Mouse (Mus musculus) kidney, postnatal 25 days (tissue): Measurements from ENCODE around the gene Faf1.
A peak's percentile ranks its signal among the peaks of the same experiment; 100 is the strongest.

Experiments used
- DNase-seq, 2 experiments: peaks; one replicate each; pipeline ENCODE4 v3.0.0; 2021; ENCODE audit warnings: mixed read lengths in 2 of 2

The Faf1 gene

DNA sequence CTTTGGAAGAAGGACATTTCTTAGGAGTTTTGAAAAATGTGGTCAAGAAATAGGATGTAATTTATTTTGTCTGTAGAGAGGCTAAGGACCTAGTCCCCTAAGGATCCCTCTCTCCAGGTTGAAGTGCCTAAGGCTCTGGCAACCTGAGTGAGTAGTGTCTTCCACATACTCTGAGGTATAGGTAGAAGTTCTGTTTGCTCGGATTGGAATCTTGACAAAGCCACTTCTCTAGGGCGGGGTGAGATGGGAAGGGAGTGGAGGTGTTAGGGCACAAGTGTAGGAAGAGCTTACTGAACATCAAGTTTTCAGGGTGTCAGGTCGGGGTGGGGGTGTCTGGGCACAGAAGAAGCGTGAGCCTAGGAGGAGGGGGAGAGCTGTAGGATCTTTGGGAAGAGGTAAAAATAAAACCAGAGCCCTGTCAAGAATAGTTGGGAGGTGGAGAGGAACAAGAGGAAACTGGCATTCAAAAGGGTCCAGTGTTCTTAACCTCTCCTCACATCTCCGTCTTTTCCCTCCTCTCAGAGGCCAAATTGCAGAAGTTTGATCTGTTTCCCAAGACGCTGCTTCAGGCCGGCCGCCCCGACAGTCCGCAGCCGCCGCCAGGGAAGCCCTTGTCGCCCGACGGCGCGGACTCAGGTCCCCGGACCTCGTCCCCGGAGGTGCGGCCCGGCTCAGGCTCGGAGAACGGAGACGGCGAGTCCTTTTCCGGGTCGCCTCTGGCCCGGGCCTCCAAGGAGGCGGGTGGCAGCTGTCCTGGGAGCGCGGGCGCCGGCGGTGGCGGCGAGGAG lies 304.9 kb downstream of the Faf1 start:
- DNase-seq = no peak

DNA sequence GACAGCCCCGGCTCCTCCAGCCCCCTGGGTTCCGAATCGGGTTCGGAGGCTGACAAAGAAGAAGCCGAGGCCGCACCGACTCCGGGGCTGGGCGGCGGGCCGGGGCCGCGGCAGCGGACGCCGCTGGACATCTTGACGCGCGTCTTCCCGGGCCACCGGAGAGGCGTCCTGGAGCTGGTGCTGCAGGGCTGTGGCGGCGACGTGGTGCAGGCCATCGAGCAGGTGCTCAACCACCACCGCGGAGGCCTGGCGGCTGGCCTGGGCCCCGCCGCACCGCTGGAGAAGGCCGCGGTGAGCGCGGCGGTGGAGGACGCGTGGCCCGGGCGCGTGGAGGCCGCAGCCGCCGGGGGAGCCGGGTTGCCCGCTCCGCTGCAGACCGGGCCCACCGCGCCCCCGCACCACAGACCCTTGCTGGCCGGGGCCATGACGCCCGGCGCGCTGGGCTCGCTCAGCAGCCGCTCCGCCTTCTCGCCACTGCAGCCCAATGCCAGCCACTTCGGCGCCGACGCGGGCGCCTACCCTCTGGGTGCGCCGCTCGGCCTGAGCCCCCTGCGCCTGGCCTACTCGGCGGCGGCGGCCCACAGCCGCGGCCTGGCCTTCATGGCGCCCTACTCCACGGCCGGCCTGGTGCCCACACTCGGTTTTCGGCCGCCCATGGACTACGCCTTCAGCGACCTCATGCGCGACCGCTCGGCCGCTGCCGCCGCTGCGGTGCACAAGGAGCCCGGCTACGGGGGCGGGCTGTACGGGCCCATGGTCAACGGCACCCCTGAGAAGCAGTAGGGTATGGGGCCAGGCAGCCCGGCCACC lies 305.7 kb downstream of the Faf1 start:
- peak in 1 of 2 experiments; percentile 42 for DNase-seq

- no peak for DNase-seq
Measured at GRCm38 (mm10) chr4:109982681-109983265, 306.4 kb downstream of the Faf1 start.

GRCm38 (mm10) chr4:109983281-109984001 lies 307.1 kb downstream of the Faf1 start:
- no peak for DNase-seq

- no peak for DNase-seq
Measured at GRCm38 (mm10) chr4:109984011-109984411, 307.6 kb downstream of the Faf1 start.

DNA sequence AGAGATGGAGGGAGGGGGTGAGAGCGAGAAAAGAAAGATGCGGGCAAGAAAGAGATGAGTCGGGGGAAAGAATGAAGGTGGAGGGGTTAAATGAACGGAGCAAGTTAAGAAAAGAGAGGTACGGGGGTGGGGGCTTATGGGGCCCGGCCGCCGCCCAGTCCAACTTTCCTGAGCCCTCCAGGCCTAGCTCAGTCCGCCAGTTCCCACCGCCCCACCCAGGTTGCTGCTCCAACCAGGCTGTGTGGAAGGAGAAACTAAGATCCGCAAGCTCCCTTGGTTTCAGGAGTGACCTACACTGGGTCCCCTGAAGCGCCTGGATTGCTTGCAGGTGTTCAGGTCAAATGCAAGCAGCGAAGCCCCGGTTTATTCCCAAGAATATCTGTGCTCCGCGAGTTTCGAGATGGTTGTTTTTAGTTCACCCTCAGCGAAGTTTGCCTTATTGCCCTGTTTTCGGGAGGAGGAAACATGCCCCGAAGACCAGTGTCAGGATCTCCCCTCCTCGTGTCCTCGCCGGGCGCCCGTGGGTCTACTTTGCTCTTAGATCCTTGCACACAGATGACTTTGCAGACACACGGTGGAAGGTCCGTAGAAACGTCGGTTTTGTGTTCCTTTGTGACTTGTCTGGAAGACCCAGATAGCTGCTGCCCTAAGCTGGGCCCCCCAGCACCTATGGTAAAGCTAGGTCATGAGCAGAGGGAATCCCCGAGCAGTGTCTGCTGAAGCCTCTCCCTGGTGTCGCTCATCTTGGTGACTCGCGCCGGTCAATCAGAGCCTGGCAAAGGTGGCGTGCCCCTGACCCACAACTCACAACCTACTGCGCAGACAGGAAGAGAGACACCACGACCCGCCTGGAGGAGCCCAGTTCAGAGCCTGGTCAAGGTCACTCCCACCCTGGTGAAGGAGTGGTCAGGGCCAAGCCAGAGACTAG lies 308.4 kb downstream of the Faf1 start:
- DNase-seq = no peak

DNA sequence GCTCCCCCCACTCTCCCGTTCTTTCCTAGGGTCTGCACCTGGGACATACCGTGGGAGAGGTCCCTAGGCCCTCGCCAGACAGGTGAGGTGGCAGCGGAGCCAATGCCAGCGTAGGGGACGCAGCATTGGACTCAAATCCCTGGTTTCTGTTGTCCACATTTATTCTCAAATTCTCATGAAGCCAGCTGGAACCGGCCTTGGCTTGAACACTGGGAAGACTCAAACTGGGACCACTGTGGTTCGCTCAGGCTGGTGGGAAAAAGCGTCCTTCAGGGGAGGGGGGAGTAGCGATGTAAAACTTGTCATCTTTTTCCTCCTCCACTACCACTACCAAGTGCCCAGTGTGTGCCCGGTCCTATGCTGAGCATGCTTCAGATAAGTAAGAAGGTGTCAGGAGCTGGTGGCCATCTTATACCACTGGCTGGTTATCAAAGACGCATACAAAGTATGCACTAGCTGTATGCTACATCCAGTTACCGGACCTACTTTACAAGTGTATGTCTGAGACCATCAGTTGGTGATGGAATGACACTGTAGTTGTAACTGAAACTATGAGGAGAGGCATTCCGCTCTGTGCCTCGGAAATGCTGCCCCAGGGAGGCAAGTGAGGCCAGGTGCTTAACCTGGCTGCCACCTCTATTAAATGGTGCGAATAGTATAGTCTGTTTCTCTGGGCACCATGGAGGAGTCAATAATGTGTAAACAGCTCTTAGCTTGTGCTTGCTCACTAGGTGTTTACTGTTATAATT lies 309.2 kb downstream of the Faf1 start:
- DNase-seq = no peak

DNA sequence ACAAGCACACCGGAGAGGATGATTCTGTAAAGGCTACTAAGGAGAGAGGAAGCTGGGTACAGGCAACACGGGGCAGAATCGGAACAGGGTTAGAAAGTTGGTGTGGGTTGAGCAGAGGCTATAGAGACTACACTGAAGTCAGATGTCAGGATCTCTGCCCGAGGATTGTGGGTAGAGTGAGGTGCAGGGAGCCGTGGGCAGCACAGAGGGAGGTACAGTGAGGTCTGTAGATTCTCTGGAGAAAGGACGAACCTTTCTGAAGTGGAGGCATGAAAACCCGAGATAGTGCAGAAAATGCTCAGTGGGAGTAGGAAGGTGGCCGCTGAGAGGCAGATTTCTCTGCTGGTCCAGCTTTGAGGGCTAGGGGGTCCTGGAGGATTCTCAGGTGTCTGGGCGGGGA lies 309.9 kb downstream of the Faf1 start:
- DNase-seq = no peak

GRCm38 (mm10) chr4:109986748-109987355 lies 310.5 kb downstream of the Faf1 start:
- DNase-seq = no peak

GRCm38 (mm10) chr4:109987560-109988362 lies 311.4 kb downstream of the Faf1 start:
- no peak for DNase-seq

- DNase-seq = no peak
Measured at GRCm38 (mm10) chr4:109988411-109988810, 312.0 kb downstream of the Faf1 start.

DNA sequence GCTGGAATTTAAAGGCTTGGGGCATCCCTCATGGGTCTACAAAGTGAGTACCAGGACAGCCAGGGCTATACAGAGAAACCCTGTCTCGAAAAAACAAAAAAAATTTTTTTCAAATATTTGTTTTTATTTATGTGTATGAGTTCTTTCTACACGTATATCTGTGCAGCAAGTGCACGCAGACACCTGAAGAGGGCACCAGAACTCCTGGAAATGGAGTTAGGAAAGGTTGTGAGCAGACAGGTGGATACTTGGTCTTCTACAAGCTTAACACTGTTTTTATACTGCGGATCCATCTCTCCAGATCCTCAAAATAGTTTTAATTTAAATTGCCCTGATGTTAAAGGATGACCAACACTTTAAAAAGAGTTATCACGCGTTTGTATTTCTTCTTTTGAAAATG lies 312.8 kb downstream of the Faf1 start:
- no peak for DNase-seq

DNA sequence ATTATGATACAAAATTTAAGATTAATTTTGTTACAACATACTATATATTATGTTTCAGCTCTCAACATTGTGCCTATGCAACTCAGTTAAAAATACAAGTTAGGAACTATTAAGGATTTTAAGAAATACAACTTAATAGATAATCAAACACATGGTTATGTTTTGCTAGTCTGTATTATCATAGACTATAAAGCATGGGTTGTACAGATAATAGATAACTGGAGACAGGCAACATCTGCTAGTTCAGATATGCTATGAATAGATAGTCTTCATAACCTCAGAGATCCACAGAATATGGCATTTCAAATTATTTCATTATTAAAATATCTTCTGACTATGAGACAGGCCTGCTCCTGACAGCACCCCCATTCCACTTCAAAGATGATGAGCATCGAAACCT lies 329.7 kb downstream of the Faf1 start:
- no peak for DNase-seq
